Mouse (Mus musculus): ENCODE measurements around the gene Dusp27.
A peak's percentile ranks its signal among the peaks of the same experiment; 100 is the strongest.

DNA sequence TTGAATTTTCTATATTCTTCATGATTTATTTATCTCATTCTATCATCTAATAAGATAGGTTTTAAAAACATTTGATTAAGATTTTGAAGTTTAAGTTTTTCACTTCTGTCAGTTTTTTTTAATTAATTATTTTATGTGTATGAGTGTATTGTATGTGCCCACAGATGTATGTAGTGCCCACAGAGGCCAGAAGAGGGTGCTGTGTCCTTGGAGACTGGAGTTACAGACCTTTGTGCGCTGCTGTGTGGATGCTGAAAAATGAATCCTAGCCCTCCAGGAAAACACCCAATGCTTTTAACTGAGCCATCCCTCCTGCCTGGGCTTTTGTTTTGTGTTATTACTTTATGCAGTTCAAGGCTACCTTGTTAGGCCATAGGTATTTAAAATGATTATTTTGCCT lies 4.7 kb downstream of the Dusp27 start:
- TF ChIP-seq ZNF384 (IDR thresholded peaks at IDR 0.05; ENCODE audit: low read depth, low read length) (0 out of 2 replicates have a peak, but pooled peaks have one; percentile 29), ZC3H11A (IDR thresholded peaks at IDR 0.05; ENCODE audit: borderline replicate concordance, low read depth, low read length) (peak; percentile 89)
